Mouse (Mus musculus) adrenal gland, postnatal 10 days (tissue): Measurements from ENCODE around the gene Frem1. TPM values are rescaled to one million over a fixed set of nuclear protein-coding genes. Genes with fewer than 3 reads are reported as not detected.

Experiments
- DNase-seq: peaks from one replicate; pipeline ENCODE4 v3.0.0; 2021; ENCODE audit warnings: mixed read lengths
- total RNA-seq, 2 experiments: library from RNA; stranded (reverse); gene quantifications; 2 replicates each; pipeline ENCODE4 v1.2.3; 2021

Frem1 gene
- total RNA-seq, 2 experiments from 2014 or later = 4.2 to 6.0 TPM

- DNase-seq = peak; percentile 16
Measured at GRCm38 (mm10) chr4:83030097-83030496, 22.0 kb downstream of the Frem1 start.

DNA sequence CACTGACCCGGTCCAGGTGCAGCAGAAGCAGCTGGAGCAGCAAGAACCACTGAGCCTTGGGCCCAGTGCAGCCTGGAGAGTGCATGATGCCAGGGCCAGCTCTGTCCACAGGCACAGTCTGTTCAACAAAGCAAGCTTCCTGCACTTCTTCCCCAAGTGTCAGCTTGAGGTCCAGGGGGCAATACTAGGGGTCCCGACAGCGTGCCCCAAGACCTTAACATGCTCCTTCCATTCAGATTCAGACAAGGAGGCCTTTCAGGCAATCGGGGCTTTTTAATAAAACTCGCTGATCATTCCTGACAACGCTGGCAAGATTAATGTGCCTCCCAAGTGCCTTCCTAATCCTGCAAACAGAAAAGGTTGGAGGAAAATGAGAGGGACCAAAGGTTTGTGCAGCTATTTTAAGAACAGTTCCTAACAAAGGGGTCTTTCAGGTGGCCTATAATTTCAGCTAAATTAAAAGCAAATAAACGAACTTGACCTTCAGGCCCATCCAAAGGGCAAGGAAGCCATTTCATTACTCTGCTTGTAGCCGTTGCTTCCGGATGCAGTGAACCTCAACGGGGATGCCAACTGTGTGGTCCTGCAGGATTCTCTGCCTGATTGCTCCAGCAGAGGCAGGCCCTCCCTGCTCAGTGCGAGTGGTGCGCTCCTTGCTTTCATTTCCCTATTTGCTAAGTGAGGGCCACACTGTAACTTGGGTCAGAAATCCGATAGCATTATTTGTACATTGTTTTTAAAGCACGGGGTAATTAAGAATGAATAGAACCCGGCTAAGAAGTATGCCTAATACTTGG, 31.2 kb downstream of the Frem1 start:
- no peak for DNase-seq

- DNase-seq = no peak
Measured at GRCm38 (mm10) chr4:83018111-83019105, 33.7 kb downstream of the Frem1 start.

DNA sequence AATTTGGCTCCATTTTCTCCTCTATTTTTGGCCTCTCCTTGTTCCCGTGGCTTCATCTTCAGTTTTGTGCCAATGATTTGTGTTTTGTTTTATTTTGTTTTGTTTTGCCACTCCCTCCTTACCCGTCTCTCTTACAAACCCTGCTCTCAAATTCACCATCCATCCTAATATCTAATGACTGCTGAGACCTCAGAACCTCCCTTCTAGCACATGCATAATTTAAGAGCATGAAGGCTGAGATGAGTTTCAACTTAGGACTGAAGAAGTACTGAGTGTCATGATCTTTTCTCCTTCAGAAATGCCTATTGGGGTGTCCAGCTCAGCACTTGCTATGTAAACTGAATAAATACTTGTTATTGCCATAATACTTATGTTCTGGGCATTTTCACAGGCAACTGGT, 37.6 kb downstream of the Frem1 start:
- no peak for DNase-seq

- DNase-seq = no peak
Measured at GRCm38 (mm10) chr4:83004086-83004485, 48.1 kb downstream of the Frem1 start.

GRCm38 (mm10) chr4:82992042-82992441, 60.1 kb downstream of the Frem1 start:
- no peak for DNase-seq

DNA sequence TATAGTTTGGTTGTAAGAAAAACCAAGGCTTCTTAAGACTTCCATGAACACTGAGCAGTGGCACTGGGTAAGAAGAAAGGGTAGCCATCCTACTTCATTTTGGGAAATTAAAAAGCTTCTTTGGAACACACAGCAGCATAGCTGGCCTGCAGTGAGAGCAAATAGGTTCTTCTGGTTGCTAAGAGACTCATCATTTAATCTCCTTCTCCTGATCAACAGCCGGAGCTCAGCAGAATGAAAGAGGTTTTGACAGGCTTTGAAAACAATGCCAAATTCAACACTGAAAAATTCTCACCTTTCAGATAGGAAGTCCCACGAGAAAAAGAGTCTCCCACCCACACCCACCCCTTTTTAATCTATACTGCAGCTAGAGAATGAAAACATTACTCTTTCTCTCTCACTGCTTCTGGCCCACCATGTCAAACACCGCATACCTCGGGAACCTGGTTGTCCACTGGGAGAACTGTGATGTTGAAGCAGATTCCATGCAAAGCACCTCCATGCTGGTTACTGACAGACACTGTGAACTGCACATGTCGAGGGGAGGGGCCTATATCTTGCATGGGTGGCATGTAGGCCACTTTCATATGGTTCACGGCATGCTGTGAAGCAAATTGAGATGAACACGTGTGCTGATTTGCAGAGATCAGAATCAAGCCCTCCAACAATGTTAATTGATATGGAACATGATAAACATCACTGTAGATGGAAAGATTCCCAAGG, 61.0 kb downstream of the Frem1 start:
- no peak for DNase-seq

DNA sequence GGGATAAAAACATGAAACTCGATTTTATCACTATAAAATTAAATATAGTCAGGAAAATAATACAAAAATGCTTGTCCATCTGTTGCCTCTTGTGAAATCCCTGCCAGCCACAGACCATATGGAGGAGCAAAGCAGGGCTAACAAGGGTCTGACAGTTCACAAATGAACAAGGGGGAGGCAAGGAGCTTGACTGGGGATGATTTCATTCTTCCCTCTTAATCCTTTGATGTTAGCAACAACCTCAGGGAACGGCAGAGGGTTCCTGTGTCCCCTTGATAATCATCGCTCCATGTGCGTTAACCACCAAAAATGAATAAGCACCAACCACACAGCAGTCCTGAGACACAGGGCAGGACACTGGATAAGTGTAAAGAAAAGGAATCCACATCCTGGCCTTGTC, 79.8 kb downstream of the Frem1 start:
- DNase-seq = no peak

DNA sequence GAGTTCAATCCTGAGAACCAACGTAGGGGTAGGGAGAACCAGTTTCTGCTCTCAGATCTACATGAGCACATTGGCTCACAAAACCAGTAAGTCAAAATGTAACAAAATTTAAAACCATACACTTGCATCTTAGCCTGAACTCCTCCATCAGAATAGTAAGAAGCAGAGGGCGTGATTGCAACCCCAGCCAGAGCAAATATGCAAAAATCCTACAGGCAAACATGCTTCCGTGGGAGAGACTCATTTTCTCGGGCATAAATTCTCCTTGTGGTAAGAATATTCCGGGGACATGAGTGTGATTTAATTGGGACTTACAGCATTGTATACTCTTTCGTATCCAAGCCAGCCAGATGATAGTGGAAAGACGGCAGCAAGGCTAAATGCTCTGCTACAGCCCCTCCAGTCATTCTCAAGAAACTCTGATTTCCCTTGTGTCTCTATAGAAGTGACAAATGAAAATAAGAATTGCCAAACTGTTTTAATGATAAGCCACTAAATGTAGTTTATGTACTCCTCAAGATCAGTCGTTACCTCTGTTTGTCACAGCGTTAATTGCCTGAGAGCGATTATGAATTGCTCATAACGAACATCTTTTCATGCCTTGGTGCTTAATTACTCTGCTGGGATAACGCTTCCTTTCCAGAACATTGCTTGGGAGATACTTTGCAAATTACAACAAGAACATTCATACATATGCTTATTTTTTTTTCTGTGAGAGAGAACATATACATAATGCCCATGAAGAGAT, 81.1 kb downstream of the Frem1 start:
- no peak for DNase-seq

- no peak for DNase-seq
Measured at GRCm38 (mm10) chr4:82961024-82961423, 91.1 kb downstream of the Frem1 start.

DNA sequence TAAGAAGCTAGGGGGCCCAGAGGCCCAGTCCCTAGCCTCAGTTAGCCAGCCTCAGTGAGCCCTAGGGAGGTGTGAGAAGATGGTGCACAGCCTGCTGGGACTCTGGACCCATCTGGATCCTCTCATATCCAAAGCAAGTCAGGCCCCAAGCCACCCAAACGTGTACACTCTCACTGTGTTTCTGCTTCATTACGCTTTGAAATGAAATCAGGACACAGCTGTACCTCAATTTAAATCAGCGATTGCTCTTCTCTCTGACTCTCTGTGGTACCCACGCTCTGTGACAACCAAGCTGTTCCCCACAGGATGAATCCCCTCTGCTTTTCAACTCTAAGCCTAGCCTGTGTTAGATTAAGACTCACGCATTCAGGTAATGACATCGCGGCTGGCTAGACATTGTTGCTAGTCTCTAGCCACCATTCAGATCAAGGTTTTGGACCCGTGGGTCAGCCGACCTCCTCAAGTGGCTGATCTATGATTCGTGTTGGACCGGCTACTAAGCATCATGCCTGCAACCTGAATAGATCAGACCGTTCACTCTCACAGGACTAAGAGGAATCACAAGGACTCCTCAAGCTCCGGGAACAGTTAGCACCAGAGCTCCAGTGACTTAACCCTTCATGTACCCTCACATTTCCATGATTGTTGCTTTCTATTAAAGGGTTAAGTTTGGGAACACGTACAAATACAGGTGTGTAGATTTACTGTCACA, 94.2 kb downstream of the Frem1 start:
- DNase-seq = no peak

- DNase-seq = no peak
Measured at GRCm38 (mm10) chr4:82953992-82954391, 98.1 kb downstream of the Frem1 start.

DNA sequence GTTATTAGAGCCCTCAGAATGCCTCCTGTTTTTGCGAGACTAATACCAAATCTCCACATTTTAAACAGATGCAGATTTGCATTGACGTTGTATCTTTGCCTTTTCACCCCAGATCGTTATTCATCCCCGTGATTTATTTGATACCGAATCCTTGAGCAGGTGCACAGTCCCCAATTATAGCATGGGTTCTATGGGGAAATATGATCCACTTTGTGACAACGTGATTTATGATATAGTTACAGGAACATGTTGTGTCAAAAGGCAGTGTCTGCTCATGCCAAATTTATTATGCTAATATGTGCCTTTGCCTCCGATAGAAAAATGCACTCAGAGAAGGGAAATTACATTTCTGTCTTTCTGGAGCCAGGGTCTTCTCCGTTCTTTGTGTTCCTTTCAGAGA, 102.6 kb downstream of the Frem1 start:
- no peak for DNase-seq

DNA sequence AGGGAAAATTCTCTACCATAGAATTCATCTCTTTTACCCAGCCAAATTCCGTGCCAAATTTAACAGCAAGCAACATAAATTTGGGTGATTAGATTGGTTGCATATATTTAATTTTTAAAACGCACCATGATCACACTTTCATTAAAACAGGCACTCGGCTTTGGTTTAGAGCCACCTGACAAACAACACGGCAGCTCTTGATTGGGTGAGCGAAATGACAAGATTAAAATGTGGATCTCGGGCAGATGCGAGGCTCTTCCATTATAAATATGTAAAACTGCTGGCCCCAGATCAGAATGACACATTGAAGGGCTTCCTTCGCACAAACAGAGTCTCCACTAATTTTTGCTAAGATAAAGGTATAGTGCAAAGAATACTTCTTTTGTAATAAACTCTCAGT, 105.4 kb downstream of the Frem1 start:
- DNase-seq = no peak

DNA sequence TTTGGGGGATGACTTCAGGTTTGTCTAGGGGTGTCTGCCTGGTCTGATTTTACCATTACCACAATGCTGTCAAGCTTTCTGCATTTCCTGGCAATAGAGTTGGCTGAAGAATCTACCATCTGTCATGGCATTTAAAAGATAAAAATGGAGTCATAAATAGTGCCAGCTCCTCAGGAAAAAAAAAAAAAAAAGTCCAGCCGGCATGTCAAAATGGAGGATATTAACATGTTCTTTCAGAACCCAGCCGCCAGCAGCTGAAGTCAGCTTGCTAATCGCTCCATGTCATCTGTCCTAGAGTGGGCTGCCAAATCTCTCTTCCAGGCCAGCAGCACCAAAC, 105.9 kb downstream of the Frem1 start:
- no peak for DNase-seq

DNA sequence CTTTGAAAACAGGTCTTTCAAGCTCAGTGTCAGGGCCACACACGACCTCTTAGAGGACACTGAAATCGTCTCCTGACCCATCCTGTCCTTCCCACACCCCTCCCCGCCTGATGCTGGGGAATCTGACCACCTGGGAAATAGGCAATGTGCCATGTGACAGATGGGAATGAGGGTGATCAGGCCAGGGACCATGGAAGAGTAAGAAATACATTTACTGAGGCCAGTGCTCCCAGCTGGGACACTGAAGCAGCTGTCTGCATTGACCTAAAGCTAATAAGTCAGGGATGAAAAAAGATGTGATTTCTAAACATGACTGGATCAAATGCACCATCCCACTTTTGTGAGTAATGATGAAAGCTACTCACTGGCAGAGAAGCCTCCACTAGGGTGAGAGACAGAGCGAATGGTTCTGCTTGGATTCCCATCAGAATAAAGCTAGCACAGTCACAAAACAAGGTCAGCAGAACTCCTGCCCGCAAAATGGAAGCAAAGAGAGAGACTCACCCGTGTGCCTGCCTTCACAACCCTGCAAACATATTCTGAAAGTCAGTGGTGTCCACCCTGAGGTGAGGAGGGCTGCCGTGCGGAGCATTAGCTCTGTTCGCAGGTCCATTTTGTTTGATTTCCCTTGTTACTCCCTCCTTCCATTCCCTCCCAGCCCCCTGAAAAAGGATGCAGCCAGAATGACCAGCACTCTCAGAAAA, 106.4 kb downstream of the Frem1 start:
- DNase-seq = no peak

DNA sequence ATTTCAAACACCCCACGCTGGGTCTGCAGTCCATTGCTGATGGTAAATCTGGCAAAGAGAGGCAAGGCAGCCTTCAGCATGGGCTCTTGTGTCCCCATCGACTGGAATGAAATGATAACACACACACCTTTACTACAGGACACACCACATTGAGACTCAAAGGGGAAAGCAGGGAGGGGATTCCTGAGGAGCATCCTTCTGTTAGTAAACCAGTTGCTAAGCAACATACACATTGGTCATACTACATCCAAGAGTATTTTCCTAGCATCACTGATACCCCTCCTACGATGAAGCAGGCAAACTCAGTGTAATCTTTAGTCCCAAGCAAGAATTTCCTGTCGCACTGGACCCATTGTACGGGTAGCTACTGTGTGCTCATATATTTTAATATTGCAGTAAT, 111.5 kb downstream of the Frem1 start:
- DNase-seq = no peak

DNA sequence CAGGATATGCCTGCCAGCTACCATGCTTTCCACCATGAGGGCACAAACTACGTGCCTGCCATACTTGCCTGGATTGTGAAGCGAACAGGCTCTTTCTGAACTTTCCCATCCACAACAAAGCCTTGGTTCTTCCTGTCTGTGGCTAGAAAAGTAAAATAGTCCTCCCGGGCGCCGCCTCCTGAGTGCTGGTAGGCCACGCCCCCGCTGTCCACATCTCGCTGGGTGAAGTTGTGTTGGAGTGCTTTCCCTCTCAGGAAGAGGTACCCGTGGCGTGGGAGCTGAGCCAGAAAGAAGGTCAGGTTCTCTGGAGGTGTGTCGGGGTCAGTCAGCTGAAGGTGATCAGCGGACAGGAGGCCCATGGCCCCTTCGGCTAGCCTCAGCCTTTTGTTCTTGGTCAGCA, 111.9 kb downstream of the Frem1 start:
- no peak for DNase-seq

GRCm38 (mm10) chr4:82934308-82934707, 117.8 kb downstream of the Frem1 start:
- DNase-seq = peak; percentile 34

- peak; percentile 83 for DNase-seq
Measured at GRCm38 (mm10) chr4:82933698-82934210, 118.4 kb downstream of the Frem1 start.
